Mouse (Mus musculus): ENCODE measurements at regions not wholly inside any gene's neighbourhood (a gene's known extent, or its start where the extent isn't known, plus 50 kb on each side); places are given as distances from the start of the nearest gene placed in this dataset.
A peak's percentile ranks its signal among the peaks of the same experiment; 100 is the strongest.

- 18% methylated on average over 9 of the region's 9 CpGs for WGBS (ENCODE audit: insufficient replicate concordance)
- Histone ChIP-seq H3K27ac (no peak overlapping the region), H3K9ac (no peak overlapping the region), H3K4me3 (no peak overlapping the region), H3K4me2 (0 out of 2 replicates have a peak overlapping the region, but pooled peaks have one; percentile 4), H3K27me3 (replicated peaks) (no peaks in the 10 kb centered on the region), H3K36me3 (no peaks in the 10 kb centered on the region), H3K4me1 (0 out of 2 replicates have a peak, but pooled peaks cover 4% of the 10 kb centered on the region), H3K9me3 (replicated peaks) (no peaks in the 10 kb centered on the region)
- no peak for ATAC-seq
These were observed 55.7 kb downstream of the Id4 start for GRCm38 (mm10) chr13:48316747-48317146.

GRCm38 (mm10) chr13:48317457-48317856, 56.4 kb downstream of the Id4 start:
- H3K4me3 ChIP-seq, result no peak overlapping the region
- H3K9me3 ChIP-seq (replicated peaks), result no peaks in the 10 kb centered on the region
- no peak overlapping the region for H3K4me2 ChIP-seq
- 49% methylated on average over 7 of the region's 7 CpGs for WGBS (ENCODE audit: insufficient replicate concordance)
- ATAC-seq, result no peak
- no peaks in the 10 kb centered on the region for H3K36me3 ChIP-seq
- H3K9ac ChIP-seq, result no peak overlapping the region
- H3K27me3 ChIP-seq (replicated peaks), result 0 out of 2 replicates have a peak, but pooled peaks cover 3% of the 10 kb centered on the region
- H3K4me1 ChIP-seq, result 0 out of 2 replicates have a peak, but pooled peaks cover 4% of the 10 kb centered on the region
- no peak overlapping the region for H3K27ac ChIP-seq

- 0 out of 2 replicates have a peak, but pooled peaks cover 3% of the 10 kb centered on the region for H3K27me3 ChIP-seq (replicated peaks)
- 58% methylated on average over 7 of the region's 7 CpGs for WGBS (ENCODE audit: insufficient replicate concordance)
These were observed 58.0 kb downstream of the Id4 start for GRCm38 (mm10) chr13:48319001-48319400.

GRCm38 (mm10) chr13:48324290-48324718, 63.3 kb downstream of the Id4 start:
- Histone ChIP-seq H3K4me1 (no peaks in the 10 kb centered on the region), H3K4me3 (no peak overlapping the region), H3K9ac (no peak overlapping the region), H3K27me3 (replicated peaks) (0 out of 2 replicates have a peak, but pooled peaks cover 3% of the 10 kb centered on the region), H3K9me3 (replicated peaks) (no peaks in the 10 kb centered on the region), H3K36me3 (no peaks in the 10 kb centered on the region), H3K4me2 (no peak overlapping the region), H3K27ac (no peak overlapping the region)
- WGBS (ENCODE audit: insufficient replicate concordance), result 15% methylated on average over 8 of the region's 8 CpGs
- ATAC-seq, result no peak

More at GRCm38 (mm10) chr13:48319001-48319400, 58.0 kb downstream of the Id4 start:
- no peak for ATAC-seq
- no peaks in the 10 kb centered on the region for H3K9me3 ChIP-seq (replicated peaks)
- no peak overlapping the region for H3K27ac ChIP-seq
- H3K4me1 ChIP-seq, result 0 out of 2 replicates have a peak, but pooled peaks cover 4% of the 10 kb centered on the region
- H3K36me3 ChIP-seq, result no peaks in the 10 kb centered on the region
- no peak overlapping the region for H3K4me3 ChIP-seq
- no peak overlapping the region for H3K9ac ChIP-seq
- no peak overlapping the region for H3K4me2 ChIP-seq

- Histone ChIP-seq H3K27me3 (replicated peaks) (no peaks in the 10 kb centered on the region), H3K9ac (no peak overlapping the region), H3K4me1 (no peaks in the 10 kb centered on the region), H3K4me2 (no peak overlapping the region), H3K36me3 (no peaks in the 10 kb centered on the region), H3K4me3 (no peak overlapping the region), H3K9me3 (replicated peaks) (no peaks in the 10 kb centered on the region), H3K27ac (no peak overlapping the region)
- no peak for ATAC-seq
- 81% methylated on average over 11 of the region's 11 CpGs for WGBS (ENCODE audit: insufficient replicate concordance)
These were observed 69.6 kb downstream of the Id4 start for GRCm38 (mm10) chr13:48330619-48331018.

- Histone ChIP-seq H3K4me2 (no peak overlapping the region), H3K4me3 (no peak overlapping the region), H3K9ac (no peak overlapping the region), H3K4me1 (no peaks in the 10 kb centered on the region), H3K9me3 (replicated peaks) (no peaks in the 10 kb centered on the region), H3K36me3 (no peaks in the 10 kb centered on the region), H3K27ac (no peak overlapping the region), H3K27me3 (replicated peaks) (no peaks in the 10 kb centered on the region)
- ATAC-seq, result no peak
- WGBS (ENCODE audit: insufficient replicate concordance), result 68% methylated on average over 13 of the region's 13 CpGs
These were observed 75.1 kb downstream of the Id4 start for GRCm38 (mm10) chr13:48336135-48336534.

- ATAC-seq, result no peak
- no peak overlapping the region for H3K9ac ChIP-seq
- H3K36me3 ChIP-seq, result no peaks in the 10 kb centered on the region
- no peak overlapping the region for H3K4me3 ChIP-seq
- no peaks in the 10 kb centered on the region for H3K4me1 ChIP-seq
- H3K9me3 ChIP-seq (replicated peaks), result no peaks in the 10 kb centered on the region
- no peak overlapping the region for H3K27ac ChIP-seq
- no peaks in the 10 kb centered on the region for H3K27me3 ChIP-seq (replicated peaks)
- no peak overlapping the region for H3K4me2 ChIP-seq
- WGBS (ENCODE audit: insufficient replicate concordance), result 73% methylated on average over 11 of the region's 11 CpGs
These were observed 75.6 kb downstream of the Id4 start for GRCm38 (mm10) chr13:48336602-48337001.

- Histone ChIP-seq H3K4me3 (no peak overlapping the region), H3K4me2 (no peak overlapping the region), H3K27me3 (replicated peaks) (no peaks in the 10 kb centered on the region), H3K27ac (no peak overlapping the region), H3K4me1 (no peaks in the 10 kb centered on the region), H3K9me3 (replicated peaks) (no peaks in the 10 kb centered on the region), H3K36me3 (no peaks in the 10 kb centered on the region), H3K9ac (no peak overlapping the region)
- no peak for ATAC-seq
- 59% methylated on average over 6 of the region's 6 CpGs for WGBS (ENCODE audit: insufficient replicate concordance)
These were observed 77.5 kb downstream of the Id4 start for GRCm38 (mm10) chr13:48338561-48338960.

GRCm38 (mm10) chr13:48350124-48350523, 89.1 kb downstream of the Id4 start:
- Histone ChIP-seq H3K9ac (no peak overlapping the region), H3K36me3 (no peaks in the 10 kb centered on the region), H3K27ac (no peak overlapping the region), H3K9me3 (replicated peaks) (no peaks in the 10 kb centered on the region), H3K27me3 (replicated peaks) (no peaks in the 10 kb centered on the region), H3K4me3 (no peak overlapping the region), H3K4me1 (no peaks in the 10 kb centered on the region), H3K4me2 (no peak overlapping the region)
- no peak for ATAC-seq
- 85% methylated on average over 9 of the region's 9 CpGs for WGBS (ENCODE audit: insufficient replicate concordance)

GRCm38 (mm10) chr13:48350955-48351354, 89.9 kb downstream of the Id4 start:
- 32% methylated on average over 11 of the region's 11 CpGs for WGBS (ENCODE audit: insufficient replicate concordance)
- Histone ChIP-seq H3K9me3 (replicated peaks) (no peaks in the 10 kb centered on the region), H3K4me2 (no peak overlapping the region), H3K4me1 (no peaks in the 10 kb centered on the region), H3K9ac (no peak overlapping the region), H3K27me3 (replicated peaks) (no peaks in the 10 kb centered on the region), H3K27ac (no peak overlapping the region), H3K36me3 (no peaks in the 10 kb centered on the region), H3K4me3 (no peak overlapping the region)
- ATAC-seq, result no peak

GRCm38 (mm10) chr13:48357118-48357517, 96.1 kb downstream of the Id4 start:
- H3K4me1 ChIP-seq, result no peaks in the 10 kb centered on the region
- H3K9me3 ChIP-seq (replicated peaks), result no peaks in the 10 kb centered on the region
- H3K27ac ChIP-seq, result no peak overlapping the region
- no peak overlapping the region for H3K4me2 ChIP-seq
- no peaks in the 10 kb centered on the region for H3K36me3 ChIP-seq
- no peak overlapping the region for H3K4me3 ChIP-seq
- no peak for ATAC-seq
- WGBS (ENCODE audit: insufficient replicate concordance), result 56% methylated on average over 1 of the region's 1 CpGs
- H3K27me3 ChIP-seq (replicated peaks), result no peaks in the 10 kb centered on the region
- no peak overlapping the region for H3K9ac ChIP-seq

- Histone ChIP-seq H3K9me3 (replicated peaks) (no peaks in the 10 kb centered on the region), H3K27me3 (replicated peaks) (no peaks in the 10 kb centered on the region), H3K27ac (no peak overlapping the region), H3K9ac (no peak overlapping the region), H3K4me2 (no peak overlapping the region), H3K4me3 (no peak overlapping the region), H3K36me3 (no peaks in the 10 kb centered on the region), H3K4me1 (no peaks in the 10 kb centered on the region)
- WGBS (ENCODE audit: insufficient replicate concordance), result 80% methylated on average over 7 of the region's 7 CpGs
- ATAC-seq, result no peak
These were observed 96.6 kb downstream of the Id4 start for GRCm38 (mm10) chr13:48357640-48358039.

- no peak overlapping the region for H3K4me3 ChIP-seq
- no peak for ATAC-seq
- no peaks in the 10 kb centered on the region for H3K36me3 ChIP-seq
- H3K27me3 ChIP-seq (replicated peaks), result no peaks in the 10 kb centered on the region
- no peaks in the 10 kb centered on the region for H3K9me3 ChIP-seq (replicated peaks)
- no peak overlapping the region for H3K4me2 ChIP-seq
- 60% methylated on average over 9 of the region's 9 CpGs for WGBS (ENCODE audit: insufficient replicate concordance)
- no peak overlapping the region for H3K27ac ChIP-seq
- no peaks in the 10 kb centered on the region for H3K4me1 ChIP-seq
- no peak overlapping the region for H3K9ac ChIP-seq
These were observed 110.0 kb downstream of the Id4 start for GRCm38 (mm10) chr13:48371060-48371459.

Data from liver, embryonic 12.5 days (tissue).